Mouse (Mus musculus): ENCODE results near the gene Ubxn10. TPM values are rescaled to one million over a fixed set of nuclear protein-coding genes. Genes with fewer than 3 reads are reported as not detected.

The Ubxn10 gene
- polyA plus RNA-seq, 1 experiment from 2014 or later: 10.3 TPM

DNA sequence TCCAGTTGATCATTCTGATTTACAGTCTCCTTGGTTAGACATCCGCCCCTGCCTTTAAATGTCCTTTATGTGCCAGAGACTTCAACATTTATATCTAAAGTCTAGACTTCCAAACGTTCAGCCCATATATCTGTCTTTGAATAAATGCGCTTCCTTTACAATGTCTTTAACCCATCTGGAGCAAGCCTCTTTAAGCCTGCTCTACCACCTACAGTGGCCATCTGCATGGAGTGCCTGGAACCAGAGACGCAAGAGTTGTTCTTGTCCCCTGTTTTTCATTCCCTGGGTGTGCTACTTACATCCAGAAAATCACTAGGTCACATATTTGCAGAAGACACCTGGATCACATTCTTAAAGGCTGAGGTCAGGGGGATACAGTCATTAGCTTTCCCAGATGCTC lies 56.8 kb downstream of the Ubxn10 start:
- Histone ChIP-seq H3K4me1 (no peaks in the 10 kb centered on the region), H3K27me3 (peaks cover 7% of the 10 kb centered on the region; the same call in 1 of the 2 replicates), H3K9me3 (replicated peaks) (no peaks in the 10 kb centered on the region), H3K4me3 (replicated peaks) (no peak overlapping the region), H3K27ac (replicated peaks) (no peak overlapping the region), H3K4me2 (replicated peaks) (no peak overlapping the region), H3K36me3 (no peaks in the 10 kb centered on the region), H3K9ac (no peak overlapping the region)
- no peak for ATAC-seq (ENCODE audit: insufficient number of reproducible peaks, low FRiP score, low TSS enrichment, low read depth)
- 74% methylated on average over 4 of the region's 4 CpGs for WGBS

DNA sequence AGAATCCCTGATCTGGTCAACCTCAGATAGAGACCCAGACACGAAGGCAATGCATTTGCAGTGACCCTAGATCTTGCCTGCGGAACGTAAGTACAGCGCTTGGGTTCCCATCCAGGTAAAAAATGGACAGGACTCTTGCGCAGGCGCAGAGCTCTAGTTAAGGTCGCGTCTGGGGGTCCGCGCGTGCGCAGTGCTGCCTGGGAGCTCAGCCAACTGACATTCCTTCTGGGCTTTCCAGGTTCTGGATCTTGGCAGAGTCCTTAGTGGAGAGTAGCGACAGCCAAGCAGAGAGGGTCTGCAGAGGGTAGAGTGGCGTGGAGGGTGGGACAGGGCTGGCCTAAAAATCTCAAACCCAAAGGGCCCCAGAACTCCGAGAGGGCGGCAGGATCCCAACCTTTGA lies 59.4 kb downstream of the Ubxn10 start:
- Histone ChIP-seq H3K9ac (no peak overlapping the region), H3K4me2 (replicated peaks) (no peak overlapping the region)
- no peak for ATAC-seq (ENCODE audit: insufficient number of reproducible peaks, low FRiP score, low TSS enrichment, low read depth)

DNA sequence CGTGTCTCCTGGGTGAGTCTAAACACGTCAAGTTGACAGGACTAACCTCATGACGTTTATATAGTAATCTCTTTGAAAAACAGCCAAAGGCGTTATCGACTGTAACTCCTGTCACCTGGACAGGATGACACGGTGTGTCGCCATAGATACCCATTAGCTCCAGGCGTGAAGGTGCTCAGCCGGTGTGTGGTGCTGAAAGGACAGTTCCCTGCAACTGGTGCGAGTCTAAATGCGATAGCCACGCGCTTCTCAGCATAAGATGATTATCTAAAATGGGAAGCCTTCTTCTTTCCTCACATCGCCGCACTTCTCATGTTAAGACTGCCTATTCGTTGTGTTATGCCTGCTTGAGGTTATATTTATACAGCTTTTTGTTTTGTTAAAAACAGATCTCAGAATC lies 60.5 kb downstream of the Ubxn10 start:
- Histone ChIP-seq H3K4me2 (replicated peaks) (no peak overlapping the region), H3K9me3 (replicated peaks) (no peaks in the 10 kb centered on the region), H3K36me3 (no peaks in the 10 kb centered on the region), H3K9ac (no peak overlapping the region), H3K4me3 (replicated peaks) (no peak overlapping the region), H3K27ac (replicated peaks) (no peak overlapping the region), H3K4me1 (no peaks in the 10 kb centered on the region), H3K27me3 (peaks cover 7% of the 10 kb centered on the region; the same call in 1 of the 2 replicates)
- 10% methylated on average over 16 of the region's 16 CpGs for WGBS
- no peak for ATAC-seq (ENCODE audit: insufficient number of reproducible peaks, low FRiP score, low TSS enrichment, low read depth)

More for the DNA sequence above, 59.4 kb downstream of the Ubxn10 start:
- H3K27ac ChIP-seq (replicated peaks): no peak overlapping the region
- H3K27me3 ChIP-seq: peaks cover 7% of the 10 kb centered on the region; the same call in 1 of the 2 replicates
- H3K4me3 ChIP-seq (replicated peaks): no peak overlapping the region
- H3K36me3 ChIP-seq: no peaks in the 10 kb centered on the region
- no peaks in the 10 kb centered on the region for H3K9me3 ChIP-seq (replicated peaks)
- H3K4me1 ChIP-seq: no peaks in the 10 kb centered on the region
- 18% methylated on average over 16 of the region's 16 CpGs for WGBS

DNA sequence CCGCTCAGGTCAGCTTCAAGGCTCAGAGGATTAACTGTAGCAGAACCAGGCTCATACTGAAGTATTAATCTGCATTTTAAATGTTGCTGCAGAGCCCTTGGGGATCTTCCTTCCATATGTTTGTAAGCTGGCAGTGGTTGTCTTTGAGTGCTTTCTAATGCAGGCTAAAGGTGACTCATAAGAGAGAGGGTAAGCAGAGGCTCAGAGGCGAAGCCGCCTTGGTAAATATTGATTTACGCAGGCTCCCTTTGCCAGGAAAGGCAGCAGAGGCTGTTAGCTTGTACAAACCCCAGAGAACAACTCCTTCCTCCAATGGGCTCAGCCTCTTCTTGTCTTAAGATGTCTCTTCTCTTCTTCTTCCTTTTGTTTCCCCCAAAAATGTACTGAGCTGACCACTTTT lies 64.8 kb downstream of the Ubxn10 start:
- H3K4me3 ChIP-seq (replicated peaks): no peak overlapping the region
- no peaks in the 10 kb centered on the region for H3K36me3 ChIP-seq
- ATAC-seq (ENCODE audit: insufficient number of reproducible peaks, low FRiP score, low TSS enrichment, low read depth): no peak
- no peak overlapping the region for H3K4me2 ChIP-seq (replicated peaks)
- H3K4me1 ChIP-seq: no peaks in the 10 kb centered on the region
- H3K27me3 ChIP-seq: peaks cover 7% of the 10 kb centered on the region; the same call in 1 of the 2 replicates
- no peak overlapping the region for H3K9ac ChIP-seq
- H3K27ac ChIP-seq (replicated peaks): no peak overlapping the region
- H3K9me3 ChIP-seq (replicated peaks): no peaks in the 10 kb centered on the region
- 54% methylated on average over 4 of the region's 4 CpGs for WGBS

DNA sequence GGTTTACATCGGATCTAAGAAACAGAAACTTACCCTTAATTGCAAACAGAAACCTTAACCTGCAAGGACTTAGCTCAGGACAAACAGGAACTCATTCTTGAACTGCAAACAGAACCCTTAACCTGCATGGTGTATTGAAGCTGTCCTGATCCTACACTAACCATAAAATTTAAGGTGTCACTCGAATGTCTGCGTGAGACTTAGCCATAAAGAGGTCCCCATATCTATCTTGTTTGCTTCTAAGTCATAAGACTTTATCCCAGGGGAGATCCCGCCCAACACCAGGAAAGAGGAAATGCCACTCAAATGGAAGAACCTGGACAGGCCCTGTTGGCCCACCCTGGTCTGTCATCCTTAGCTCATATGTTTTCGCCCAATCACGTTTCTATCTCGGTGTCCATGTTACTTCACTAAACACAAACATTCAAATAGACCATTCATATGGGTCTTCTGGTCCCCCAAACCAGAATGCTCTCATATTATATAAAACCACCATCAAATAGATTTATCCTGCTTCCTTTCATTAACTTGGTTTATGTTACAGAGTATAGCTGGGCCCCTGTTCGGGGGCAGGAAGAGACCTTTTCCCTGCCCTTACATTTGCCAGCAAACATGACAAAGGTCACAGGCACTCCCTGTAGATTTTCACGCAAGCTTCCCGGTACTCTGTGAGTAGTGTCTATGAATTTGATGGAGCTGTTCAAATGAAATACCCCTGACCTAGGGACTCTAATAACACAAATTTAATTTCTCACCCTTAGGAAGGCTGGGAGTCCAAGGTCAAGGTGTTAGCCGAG lies 66.7 kb downstream of the Ubxn10 start:
- no peaks in the 10 kb centered on the region for H3K36me3 ChIP-seq
- no peak for ATAC-seq (ENCODE audit: insufficient number of reproducible peaks, low FRiP score, low TSS enrichment, low read depth)
- no peaks in the 10 kb centered on the region for H3K9me3 ChIP-seq (replicated peaks)
- H3K27me3 ChIP-seq: no peaks in the 10 kb centered on the region
- no peak overlapping the region for H3K27ac ChIP-seq (replicated peaks)
- no peak overlapping the region for H3K4me2 ChIP-seq (replicated peaks)
- no peak overlapping the region for H3K4me3 ChIP-seq (replicated peaks)
- 75% methylated on average over 11 of the region's 11 CpGs for WGBS
- H3K9ac ChIP-seq: no peak overlapping the region
- no peaks in the 10 kb centered on the region for H3K4me1 ChIP-seq

DNA sequence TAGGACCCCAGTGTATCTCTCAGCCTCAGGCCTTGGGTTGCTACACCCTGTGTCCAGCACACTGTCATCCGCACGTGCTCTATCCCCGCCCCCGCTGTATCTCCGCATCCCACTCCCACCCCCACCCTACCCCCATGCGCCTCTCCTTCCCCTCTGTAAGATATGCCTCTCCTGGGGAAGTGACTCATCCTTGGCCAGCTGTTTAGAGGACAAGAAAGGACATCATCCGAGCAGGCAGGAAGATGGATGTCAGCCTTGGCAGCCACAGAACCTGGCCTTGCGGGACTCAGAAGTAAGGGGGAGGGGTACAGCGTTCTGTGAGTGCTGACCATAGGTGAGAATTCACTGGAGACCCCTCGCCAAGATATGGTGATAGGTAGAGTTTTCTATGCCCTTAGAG lies 70.4 kb downstream of the Ubxn10 start:
- no peaks in the 10 kb centered on the region for H3K4me1 ChIP-seq
- H3K4me3 ChIP-seq (replicated peaks): no peak overlapping the region
- H3K27ac ChIP-seq (replicated peaks): no peak overlapping the region
- no peak overlapping the region for H3K9ac ChIP-seq
- no peak for ATAC-seq (ENCODE audit: insufficient number of reproducible peaks, low FRiP score, low TSS enrichment, low read depth)
- no peaks in the 10 kb centered on the region for H3K9me3 ChIP-seq (replicated peaks)
- no peaks in the 10 kb centered on the region for H3K27me3 ChIP-seq
- H3K4me2 ChIP-seq (replicated peaks): no peak overlapping the region
- 67% methylated on average over 10 of the region's 10 CpGs for WGBS
- no peaks in the 10 kb centered on the region for H3K36me3 ChIP-seq

DNA sequence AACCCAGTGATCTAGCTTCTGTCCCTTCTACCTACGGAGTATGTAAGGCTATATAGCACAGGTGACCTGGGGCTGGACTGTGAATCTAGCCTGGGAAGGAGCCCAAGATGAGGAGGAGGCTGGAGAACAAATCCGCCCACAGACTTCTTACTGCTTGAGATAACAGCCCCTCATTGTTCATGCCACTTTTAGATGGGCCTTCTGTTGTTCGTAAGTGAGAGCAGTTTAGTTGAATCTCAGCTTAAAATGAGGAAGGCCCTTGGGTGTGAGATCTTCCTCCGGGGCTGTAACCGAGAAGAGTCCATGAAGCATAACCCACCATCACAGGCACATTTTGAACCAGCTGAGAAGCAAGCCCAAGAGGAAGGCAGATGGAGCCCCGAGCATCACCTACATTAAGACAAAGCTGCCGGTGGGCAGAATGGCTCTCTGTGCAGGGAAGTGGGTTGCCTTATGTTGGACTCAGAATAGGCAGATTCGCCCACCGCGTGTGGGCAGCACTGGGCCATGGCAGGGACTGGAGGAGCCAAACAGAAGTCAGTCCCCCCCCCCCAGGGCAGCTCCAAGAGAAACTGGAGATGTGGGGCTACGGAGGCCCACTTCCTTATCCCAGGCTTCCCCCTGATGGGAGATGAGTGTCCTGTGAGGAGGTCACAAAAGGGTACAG lies 76.9 kb downstream of the Ubxn10 start:
- WGBS: 74% methylated on average over 11 of the region's 11 CpGs
- H3K27ac ChIP-seq (replicated peaks): no peak overlapping the region
- no peaks in the 10 kb centered on the region for H3K4me1 ChIP-seq
- H3K4me3 ChIP-seq (replicated peaks): no peak overlapping the region
- no peaks in the 10 kb centered on the region for H3K9me3 ChIP-seq (replicated peaks)
- no peaks in the 10 kb centered on the region for H3K36me3 ChIP-seq
- no peak overlapping the region for H3K4me2 ChIP-seq (replicated peaks)
- no peaks in the 10 kb centered on the region for H3K27me3 ChIP-seq
- no peak overlapping the region for H3K9ac ChIP-seq
- no peak for ATAC-seq (ENCODE audit: insufficient number of reproducible peaks, low FRiP score, low TSS enrichment, low read depth)

Other genes starting within 250 kb of the Ubxn10 start
- 0.23 TPM in 1 of 2 replicates, not detected in the other for gene Vwa5b1, start 101.3 kb downstream of the Ubxn10 start, polyA plus RNA-seq (2015; fragmentation: Nextera tagmentation; extraction: Ambion mirVana)
- gene Pla2g2c, start 12.4 kb downstream of the Ubxn10 start, polyA plus RNA-seq (2015; fragmentation: Nextera tagmentation; extraction: Ambion mirVana): 0.38 and 0.61 TPM in 2 replicates
- 29.2 and 31.1 TPM in 2 replicates for gene Pla2g2f, start 20.5 kb upstream of the Ubxn10 start, polyA plus RNA-seq (2015; fragmentation: Nextera tagmentation; extraction: Ambion mirVana)
- gene Pla2g2d, start 38.6 kb upstream of the Ubxn10 start, polyA plus RNA-seq (2015; fragmentation: Nextera tagmentation; extraction: Ambion mirVana): 0.24 and 0.30 TPM in 2 replicates
- 3.0 and 3.5 TPM in 2 replicates for gene Pla2g5, start 126.3 kb upstream of the Ubxn10 start, polyA plus RNA-seq (2015; fragmentation: Nextera tagmentation; extraction: Ambion mirVana)
- not detected in 2 replicates for gene Gm13030, start 136.8 kb upstream of the Ubxn10 start, polyA plus RNA-seq (2015; fragmentation: Nextera tagmentation; extraction: Ambion mirVana)
- 0.96 and 1.1 TPM in 2 replicates for gene Pla2g2e, start 140.8 kb upstream of the Ubxn10 start, polyA plus RNA-seq (2015; fragmentation: Nextera tagmentation; extraction: Ambion mirVana)
- gene Otud3, start 176.8 kb upstream of the Ubxn10 start, polyA plus RNA-seq (2015; fragmentation: Nextera tagmentation; extraction: Ambion mirVana): 4.0 and 4.1 TPM in 2 replicates
- gene Rnf186, start 229.9 kb upstream of the Ubxn10 start, polyA plus RNA-seq (2015; fragmentation: Nextera tagmentation; extraction: Ambion mirVana): 0.43 TPM in 1 of 2 replicates, not detected in the other
- 4.9 and 6.4 TPM in 2 replicates for gene Tmco4, start 235.7 kb upstream of the Ubxn10 start, polyA plus RNA-seq (2015; fragmentation: Nextera tagmentation; extraction: Ambion mirVana)